Mouse (Mus musculus) CD4-positive, CD25-positive, alpha-beta regulatory T cell, adult 4 months (primary cell): ENCODE results near the gene Rps3. TPM values are rescaled to one million over a fixed set of nuclear protein-coding genes. Genes with fewer than 3 reads are reported as not detected.

Source experiments
- ATAC-seq: one replicate; pipeline ENCODE4 v1.8.0; 2017
- polyA plus RNA-seq, 2 experiments: library from polyadenylated mRNA; unstranded; fragments of 100-300 nt; shearing (Covaris generic); gene quantifications; one replicate each; pipeline ENCODE4 v1.2.1; 2017

Gene Rps3
- polyA plus RNA-seq, 2 experiments from 2014 or later, result 2,515 to 4,056 TPM

GRCm38 (mm10) chr7:99438881-99439280 lies 44.7 kb downstream of the Rps3 start:
- no peak for ATAC-seq

- ATAC-seq, result no peak
These were observed 47.0 kb downstream of the Rps3 start for GRCm38 (mm10) chr7:99436530-99436929.

- no peak for ATAC-seq
These were observed 48.8 kb downstream of the Rps3 start for GRCm38 (mm10) chr7:99434672-99435250.

GRCm38 (mm10) chr7:99432863-99433262 lies 50.7 kb downstream of the Rps3 start:
- peak; percentile 30 for ATAC-seq

- peak; percentile 83 for ATAC-seq
These were observed 51.3 kb downstream of the Rps3 start for GRCm38 (mm10) chr7:99432248-99432647.

GRCm38 (mm10) chr7:99430246-99430645 lies 53.3 kb downstream of the Rps3 start:
- ATAC-seq, result no peak

GRCm38 (mm10) chr7:99429786-99430185 lies 53.8 kb downstream of the Rps3 start:
- no peak for ATAC-seq

- ATAC-seq, result peak; percentile 64
These were observed 54.7 kb downstream of the Rps3 start for GRCm38 (mm10) chr7:99428836-99429235.

- ATAC-seq, result no peak
These were observed 55.6 kb downstream of the Rps3 start for GRCm38 (mm10) chr7:99427987-99428386.

Other genes starting within 250 kb of the Rps3 start
- gene Mogat2, start 245.1 kb downstream of the Rps3 start, polyA plus RNA-seq, result not detected
- gene Map6, start 216.3 kb downstream of the Rps3 start, polyA plus RNA-seq, result 1 to 10 TPM; 2.4 to 4.5 TPM
- under 1 TPM in 1 of 2 experiments, not detected in 1; 0.15 TPM for gene Serpinh1, start 130.5 kb downstream of the Rps3 start, polyA plus RNA-seq
- gene Gdpd5, start 102.3 kb downstream of the Rps3 start, polyA plus RNA-seq, result 10 to 100 TPM; 13.6 to 21.0 TPM
- gene Klhl35, start 17.7 kb downstream of the Rps3 start, polyA plus RNA-seq, result not detected
- 10 to 100 TPM; 12.3 to 22.0 TPM for gene Arrb1, start 51.7 kb upstream of the Rps3 start, polyA plus RNA-seq
- gene Tpbgl, start 143.4 kb upstream of the Rps3 start, polyA plus RNA-seq, result under 1 TPM; 0.25 to 0.35 TPM
- under 1 TPM in 1 of 2 experiments, not detected in 1; 0.37 TPM for gene Slco2b1, start 227.6 kb upstream of the Rps3 start, polyA plus RNA-seq
- gene Olfr520, start 246.5 kb upstream of the Rps3 start, polyA plus RNA-seq, result not detected